Mouse (Mus musculus) cortical plate, adult 2 months (tissue): Measurements from ENCODE around the gene Snph. TPM values are rescaled to one million over a fixed set of nuclear protein-coding genes. Genes with fewer than 3 reads are reported as not detected.

Source experiments
- H3K27ac ChIP-seq: fragments of 200-500 bp; 2 replicates; pipeline ENCODE4 v1.5.1; 2012; ENCODE audit warnings: low read length, control low read depth, inconsistent platforms; ENCODE audit not compliant: insufficient read depth
- H3K4me1 ChIP-seq: fragments of 200-500 bp; 2 replicates; pipeline ENCODE4 v1.6.1; 2011; ENCODE audit warnings: low read length; ENCODE audit not compliant: control insufficient read depth, insufficient read depth
- H3K4me3 ChIP-seq: fragments of 200-500 bp; 2 replicates; pipeline ENCODE4 v1.5.1; 2011; ENCODE audit warnings: mild to moderate bottlenecking, low read length, control low read depth; ENCODE audit not compliant: insufficient read depth
- CTCF ChIP-seq: fragments of 200-500 bp; IDR thresholded peaks from 2 replicates; pipeline ENCODE4 v1.5.1; 2011; ENCODE audit warnings: mild to moderate bottlenecking, control low read depth, low read length; ENCODE audit not compliant: insufficient read depth; ENCODE audit errors: extremely low read depth
- POLR2A ChIP-seq: fragments of 200-500 bp; IDR thresholded peaks from 2 replicates; pipeline ENCODE4 v1.6.1; 2011; ENCODE audit warnings: mild to moderate bottlenecking, low read length, control low read depth; ENCODE audit not compliant: insufficient read depth; ENCODE audit errors: extremely low read depth
- polyA plus RNA-seq: library from polyadenylated mRNA; depleted of rRNA; stranded (reverse); fragments of >200 nt; gene quantifications from 2 replicates; pipeline ENCODE4 v1.2.3, GENCODE M21; 2012; rRNA removed

Snph gene
- 170 and 186 TPM in 2 replicates for polyA plus RNA-seq

DNA sequence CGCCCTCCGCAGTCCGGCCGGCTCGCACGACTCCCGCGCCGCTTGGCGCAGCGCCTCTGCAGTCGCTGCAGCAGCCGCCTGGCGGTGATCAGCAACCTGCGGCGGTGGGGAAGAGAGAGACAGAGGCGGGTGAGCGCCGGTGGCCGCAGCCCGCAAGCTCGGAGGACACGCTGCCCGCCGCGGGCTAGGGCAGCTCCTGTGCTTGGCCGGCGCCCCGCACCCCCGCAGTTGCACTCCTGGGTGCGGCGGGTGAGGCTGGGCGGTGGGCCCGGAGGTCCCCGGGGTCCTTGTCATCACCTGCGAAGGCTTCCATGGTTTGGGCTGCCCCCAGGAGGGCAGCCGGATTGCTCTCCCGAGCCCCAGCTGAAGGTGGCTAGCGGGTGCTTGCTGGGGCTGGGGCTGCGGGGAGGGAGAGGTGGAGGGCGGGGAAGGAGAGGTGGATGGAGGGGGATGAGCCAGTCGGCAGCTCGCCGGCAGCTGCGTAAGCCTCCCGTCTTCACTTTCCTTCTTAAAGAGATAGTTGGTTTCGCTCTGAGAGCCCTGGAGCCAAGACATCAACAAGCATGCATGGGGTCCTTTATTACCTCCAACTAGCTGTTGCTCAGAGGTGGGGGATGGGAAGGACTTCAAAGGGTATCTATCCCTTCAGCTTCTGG lies at the start of gene Snph:
Gene Snph (minus strand): TSS at position 435 of the 656 bp plus-strand sequence.
- peaks cover 9% of the 10 kb centered on the region; the same call in 1 of the 2 replicates for H3K4me1 ChIP-seq
- peak within 1 kb of the TSS; percentile 95 for H3K27ac ChIP-seq
- H3K4me3 ChIP-seq, result peak within 1 kb of the TSS; percentile 47
- TF ChIP-seq POLR2A (peak; percentile 57; the same call in 1 of the 2 replicates), CTCF (no peak)

DNA sequence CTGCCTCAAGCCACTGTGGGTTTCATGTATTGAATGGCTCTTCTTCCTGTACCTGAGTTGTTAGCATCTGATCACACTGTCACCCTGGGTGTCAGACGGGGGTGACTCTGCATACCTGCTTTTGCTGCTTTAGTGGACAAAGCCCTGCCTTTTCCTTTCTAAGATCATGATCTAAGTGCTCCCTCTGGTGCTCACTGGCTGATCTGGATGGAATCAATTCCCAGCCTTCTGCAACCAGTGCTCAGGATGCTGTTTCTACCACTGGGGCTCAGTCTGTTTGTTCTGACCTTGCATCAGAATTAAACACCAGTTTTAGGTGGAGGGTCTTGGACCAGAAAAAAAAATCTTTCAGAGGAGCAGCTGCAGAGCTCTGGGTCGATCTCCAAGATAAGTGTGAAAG lies 43.8 kb upstream of the Snph start:
- H3K4me1 ChIP-seq, result no peaks in the 10 kb centered on the region
- H3K4me3 ChIP-seq, result no peak overlapping the region
- no peak overlapping the region for H3K27ac ChIP-seq
- TF ChIP-seq POLR2A, result no peak
- peak; percentile 43; the same call in 1 of the 2 replicates for TF ChIP-seq CTCF

DNA sequence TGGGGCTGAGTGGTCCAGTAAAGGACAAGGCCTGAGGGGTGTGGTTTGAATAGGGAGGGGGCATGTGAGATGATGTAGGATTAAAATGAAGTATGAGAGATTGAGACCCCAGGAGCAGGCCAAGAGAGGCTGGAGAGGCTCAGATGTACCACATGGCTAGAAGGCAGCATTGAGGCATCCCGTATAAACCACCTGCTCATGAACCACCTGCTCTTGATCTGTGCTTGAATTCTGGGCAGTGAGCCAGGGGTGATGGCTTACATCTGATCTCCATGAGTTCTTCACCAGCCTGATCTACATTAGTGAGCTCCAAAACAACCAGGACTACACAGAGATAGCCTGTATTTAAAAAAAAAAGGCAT lies 38.6 kb upstream of the Snph start:
- no peak for TF ChIP-seq CTCF
- TF ChIP-seq POLR2A, result no peak
- Histone ChIP-seq H3K27ac (no peak overlapping the region), H3K4me3 (no peak overlapping the region), H3K4me1 (no peaks in the 10 kb centered on the region)

DNA sequence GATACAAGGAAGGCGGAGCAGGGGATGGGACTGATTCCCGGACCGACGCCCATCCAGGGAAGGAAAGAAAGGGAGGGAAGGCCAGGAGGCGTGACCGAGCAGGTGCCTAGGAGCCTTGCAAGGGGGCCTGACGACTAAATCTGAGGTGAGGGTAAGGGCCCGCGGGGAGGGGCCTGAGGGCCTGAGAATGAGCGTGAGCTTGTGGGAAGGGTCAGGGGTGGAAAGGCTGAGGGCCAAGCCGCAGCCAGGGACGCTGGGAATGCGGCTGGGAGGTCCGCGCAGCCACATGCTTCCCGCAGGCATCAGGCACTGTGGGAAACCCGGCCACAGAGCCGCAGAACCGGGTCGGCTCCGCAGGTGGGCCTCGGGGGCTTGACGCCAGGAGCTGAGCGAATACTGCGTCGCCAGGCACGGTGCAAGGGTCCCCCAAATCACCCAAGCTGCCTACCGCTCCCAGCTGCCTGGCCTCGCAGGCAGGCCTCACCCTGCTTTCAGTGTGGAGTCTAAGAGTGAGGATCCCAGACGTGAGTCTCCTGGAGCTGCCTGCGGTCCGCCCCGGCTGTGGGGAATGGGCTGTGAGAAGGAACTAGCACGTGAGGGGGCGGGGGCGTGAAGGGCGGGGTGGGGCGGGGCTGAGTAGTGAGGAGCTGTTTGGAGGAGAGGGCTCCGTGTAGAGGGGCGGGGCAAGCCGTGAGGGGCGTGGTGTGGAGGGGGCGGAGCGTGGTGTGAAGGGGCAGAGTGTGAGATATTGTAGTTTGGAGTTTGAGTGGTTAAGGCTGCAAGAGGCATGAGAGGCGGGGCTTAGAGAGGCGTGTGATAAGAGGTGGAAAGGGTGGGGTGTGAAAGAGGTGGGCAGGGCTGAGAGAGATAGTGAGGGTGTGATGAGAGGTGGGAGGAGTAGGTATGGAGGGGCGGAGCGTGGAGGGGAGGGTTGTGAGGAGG lies 37.9 kb upstream of the Snph start:
- H3K4me3 ChIP-seq, result no peak overlapping the region

DNA sequence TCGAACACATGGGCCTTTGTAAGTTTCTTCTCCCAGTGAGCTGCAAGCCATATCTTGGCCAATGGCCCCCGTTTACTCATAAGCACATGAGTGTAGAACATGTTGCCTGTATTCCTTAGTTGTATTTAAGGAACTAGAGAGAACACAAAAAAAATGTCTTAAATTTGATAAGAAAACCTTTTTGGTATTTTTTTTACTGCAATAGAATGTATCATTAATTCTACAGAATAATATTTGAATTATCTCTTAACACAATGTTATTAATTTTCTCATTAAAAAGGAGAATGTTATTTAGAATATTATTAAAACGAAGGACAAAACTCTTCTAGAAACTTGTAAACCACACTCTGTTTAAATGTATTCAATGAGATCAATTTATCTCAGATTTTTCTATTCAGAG lies 36.0 kb upstream of the Snph start, which contains the start of gene Rad21l:
Gene Rad21l (minus strand): TSS at position 101 of the 400 bp plus-strand sequence.
- Histone ChIP-seq H3K4me1 (no peaks in the 10 kb centered on the region), H3K4me3 (no peak within 1 kb of the TSS), H3K27ac (no peak within 1 kb of the TSS)
- TF ChIP-seq CTCF (no peak), POLR2A (no peak)

More for the DNA sequence above, 37.9 kb upstream of the Snph start:
- Histone ChIP-seq H3K27ac (no peak overlapping the region), H3K4me1 (no peaks in the 10 kb centered on the region)
- TF ChIP-seq CTCF, result no peak
- no peak for TF ChIP-seq POLR2A

DNA sequence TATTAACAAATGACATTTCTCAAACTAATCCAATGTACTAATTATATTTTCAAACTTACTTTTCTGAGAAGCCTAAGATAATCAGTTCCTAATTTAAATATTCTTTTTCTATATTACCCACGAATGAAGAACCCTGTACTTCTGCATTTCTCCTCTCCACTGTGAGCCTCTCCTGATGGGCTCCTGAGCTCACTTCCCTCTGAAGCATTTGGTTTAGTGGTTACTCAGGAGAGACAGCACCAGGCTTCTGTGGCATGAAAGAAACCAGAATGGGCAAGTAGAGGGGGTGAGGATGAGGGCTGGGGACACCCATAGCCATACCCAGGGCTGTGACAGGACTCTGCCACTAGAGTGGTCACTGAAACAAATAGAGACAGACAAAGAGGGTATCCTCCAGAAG lies 19.7 kb upstream of the Snph start:
- no peak for TF ChIP-seq CTCF
- TF ChIP-seq POLR2A, result no peak
- Histone ChIP-seq H3K4me3 (no peak overlapping the region), H3K4me1 (no peaks in the 10 kb centered on the region), H3K27ac (no peak overlapping the region)

DNA sequence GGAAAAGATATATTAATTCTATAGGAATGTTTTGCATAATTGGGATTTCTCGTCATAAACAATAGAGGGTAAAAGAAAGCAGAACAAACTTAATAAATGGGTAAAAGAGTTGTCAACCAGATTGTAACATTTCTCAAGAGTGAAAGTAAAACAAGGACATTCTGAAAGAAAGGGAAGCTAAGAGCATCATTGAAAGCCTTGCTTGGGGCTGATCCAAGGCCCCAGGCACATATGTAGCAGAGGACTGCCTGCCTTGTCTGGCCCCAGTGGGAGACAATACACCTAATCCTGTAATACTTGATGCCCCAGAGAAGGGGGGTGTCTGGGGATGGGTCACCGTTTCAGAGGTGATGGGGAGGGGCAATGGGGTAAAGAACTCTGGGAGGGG lies 3.6 kb upstream of the Snph start:
- TF ChIP-seq CTCF, result no peak
- no peak for TF ChIP-seq POLR2A
- no peaks in the 10 kb centered on the region for H3K4me1 ChIP-seq
- no peak overlapping the region for H3K27ac ChIP-seq
- no peak overlapping the region for H3K4me3 ChIP-seq

DNA sequence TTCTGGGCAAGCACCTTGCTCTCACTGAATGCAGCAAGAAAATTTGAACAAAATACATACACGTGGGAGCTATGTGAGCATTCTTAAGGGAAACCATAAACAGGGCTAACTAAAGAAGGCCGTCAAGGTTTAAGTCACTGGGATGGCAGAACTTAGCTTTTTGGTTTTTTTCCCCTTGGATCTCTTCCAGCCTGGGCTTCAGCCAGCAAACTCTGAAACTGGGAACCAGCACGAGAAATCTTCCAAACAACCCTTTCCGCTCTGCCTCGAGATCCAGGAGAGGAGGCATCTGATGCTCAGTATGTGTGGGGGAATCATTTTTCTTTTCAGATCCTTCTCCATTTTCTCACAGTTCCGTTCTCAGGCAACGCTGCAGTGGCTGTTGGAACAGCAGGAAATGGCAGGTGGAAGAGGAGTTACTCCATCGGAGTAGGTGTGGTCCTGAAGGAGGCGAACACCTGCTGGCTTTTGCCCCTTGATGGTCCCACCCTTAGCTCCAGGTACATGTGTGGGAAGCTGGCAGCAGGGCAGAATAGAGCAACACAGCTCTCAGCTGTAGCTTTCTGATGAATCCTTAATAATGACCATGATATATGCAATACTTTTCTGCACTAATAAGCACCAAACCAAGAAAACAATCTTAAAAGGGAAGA lies 3.1 kb upstream of the Snph start:
- Histone ChIP-seq H3K4me3 (no peak overlapping the region), H3K27ac (no peak overlapping the region), H3K4me1 (no peaks in the 10 kb centered on the region)
- TF ChIP-seq POLR2A, result no peak
- TF ChIP-seq CTCF, result no peak

DNA sequence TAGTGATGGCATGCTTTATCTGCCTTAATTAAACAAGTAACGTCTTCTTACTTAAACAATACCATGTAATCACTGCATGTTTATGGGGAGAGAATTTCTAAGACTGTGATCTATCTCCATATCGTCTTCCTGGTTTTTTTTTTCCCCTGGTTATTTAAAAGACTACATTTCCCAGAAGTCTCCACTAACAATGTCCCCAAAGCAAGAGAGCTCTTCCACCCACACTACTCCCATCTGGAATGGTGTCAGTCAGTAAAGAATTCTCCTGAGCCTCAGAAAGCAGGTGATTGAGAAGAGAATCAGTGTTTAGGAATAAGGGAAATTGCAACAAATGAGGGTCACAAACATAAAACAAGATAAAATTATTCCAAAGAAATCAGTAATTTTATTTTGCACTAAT lies 2.5 kb upstream of the Snph start:
- Histone ChIP-seq H3K27ac (no peak overlapping the region), H3K4me3 (no peak overlapping the region), H3K4me1 (peaks cover 3% of the 10 kb centered on the region; the same call in 1 of the 2 replicates)
- TF ChIP-seq CTCF, result no peak
- TF ChIP-seq POLR2A, result no peak
